ENCODE assay signal across 11 mouse cellular contexts in genomic region chr15:99614273-99614672, GRCm38 (mm10). TPM values are rescaled to one million over a fixed set of nuclear protein-coding genes. Genes with fewer than 3 reads are reported as not detected.
DNase-seq lines count a peak whose midpoint lies in the region; ATAC-seq and TF ChIP-seq lines count a peak whose summit lies in the region.
"Had no signal": no experiment of that assay in that cellular context is flagged by ENCODE, and none has a peak within 500 bp of the region (broad histone marks: within the 10 kb centered on the region; RNA-seq: fewer than 3 reads in every experiment).

No protein-coding gene starts in this region.

- H3K4me2 ChIP-seq in heart, embryonic 11.5 days: peak overlapping the region; percentile 38
- H3K4me2 ChIP-seq in lung, embryonic 15.5 days: peak overlapping the region; percentile 36; the same call in 1 of the 2 replicates
- H3K4me2 ChIP-seq in neural tube, embryonic 13.5 days: no peak overlapping the region
- H3K4me2 ChIP-seq: liver, embryonic 12.5 days had no signal

- no peak for TF ChIP-seq CTCF in lung, adult 2 months (IDR thresholded peaks at IDR 0.05; ENCODE audit: insufficient read depth, low read length)

- WGBS in heart, embryonic 11.5 days (ENCODE audit: insufficient replicate concordance): 49% methylated on average over 13 of the region's 13 CpGs
- 57% methylated on average over 13 of the region's 13 CpGs for WGBS in lung, embryonic 15.5 days
- 59% methylated on average over 13 of the region's 13 CpGs for WGBS in lung, adult 2 months
- WGBS in limb, embryonic 10.5 days: 79% methylated on average over 13 of the region's 13 CpGs
- WGBS in neural tube, embryonic 13.5 days: 80% methylated on average over 13 of the region's 13 CpGs

- no peak for DNase-seq in heart, adult 11 months
- no peak for DNase-seq in lung, adult 2 months
- no peak for DNase-seq in limb, embryonic 10.5 days (ENCODE audit: low spot score)
- no peak for DNase-seq in ovary, postnatal 36 days (ENCODE audit: low spot score)
- DNase-seq: thymus, postnatal 25 days had no signal

- H3K9me3 ChIP-seq in heart, embryonic 11.5 days (replicated peaks; ENCODE audit: control insufficient read depth, low read length): no peaks in the 10 kb centered on the region
- H3K9me3 ChIP-seq in lung, embryonic 15.5 days: no peaks in the 10 kb centered on the region
- H3K9me3 ChIP-seq in limb, embryonic 10.5 days (replicated peaks): no peaks in the 10 kb centered on the region
- H3K9me3 ChIP-seq in neural tube, embryonic 13.5 days: no peaks in the 10 kb centered on the region

- H3K4me3 ChIP-seq in heart, embryonic 11.5 days (ENCODE audit: low read depth, low read length): no peak overlapping the region
- H3K4me3 ChIP-seq in lung, embryonic 15.5 days: no peak overlapping the region
- no peak overlapping the region for H3K4me3 ChIP-seq in lung, adult 2 months (replicated peaks; ENCODE audit: extremely low read depth, low read depth, low read length)
- H3K4me3 ChIP-seq in limb, embryonic 10.5 days: no peak overlapping the region
- no peak overlapping the region for H3K4me3 ChIP-seq in neural tube, embryonic 13.5 days
- H3K4me3 ChIP-seq: erythroblast, embryonic 14.5 days; liver, embryonic 12.5 days had no signal

- H3K27me3 ChIP-seq in heart, embryonic 11.5 days (ENCODE audit: control insufficient read depth, insufficient read depth, low read length): peaks cover 7% of the 10 kb centered on the region
- H3K27me3 ChIP-seq in lung, embryonic 15.5 days: peaks cover 4% of the 10 kb centered on the region; the same call in 1 of the 2 replicates
- H3K27me3 ChIP-seq in limb, embryonic 10.5 days (ENCODE audit: low read depth, poor library complexity, severe bottlenecking): peaks cover 24% of the 10 kb centered on the region
- peaks cover 5% of the 10 kb centered on the region; the same call in 1 of the 2 replicates for H3K27me3 ChIP-seq in neural tube, embryonic 13.5 days

- H3K9ac ChIP-seq in heart, embryonic 11.5 days (ENCODE audit: low read depth, low read length): peak overlapping the region; percentile 34; the same call in 1 of the 2 replicates
- no peak overlapping the region for H3K9ac ChIP-seq in lung, embryonic 15.5 days
- H3K9ac ChIP-seq in neural tube, embryonic 13.5 days: no peak overlapping the region
- H3K9ac ChIP-seq: liver, embryonic 12.5 days had no signal

- TF ChIP-seq POLR2A in lung, adult 2 months (IDR thresholded peaks at IDR 0.05; ENCODE audit: borderline replicate concordance, extremely low read depth, low read depth, low read length): no peak

- no peak overlapping the region for H3K27ac ChIP-seq in heart, embryonic 11.5 days (ENCODE audit: low read depth, low read length)
- H3K27ac ChIP-seq in lung, embryonic 15.5 days: 0 out of 2 replicates have a peak overlapping the region, but pooled peaks have one; percentile 64
- H3K27ac ChIP-seq in limb, embryonic 10.5 days: peak overlapping the region; percentile 44; the same call in 1 of the 2 replicates
- peak overlapping the region; percentile 76 for H3K27ac ChIP-seq in neural tube, embryonic 13.5 days (replicated peaks)
- H3K27ac ChIP-seq: gastrocnemius, adult 2 months; liver, embryonic 12.5 days had no signal

- H3K36me3 ChIP-seq in heart, embryonic 11.5 days (ENCODE audit: control insufficient read depth, insufficient read depth, low read length): no peaks in the 10 kb centered on the region; the same call in 1 of the 2 replicates
- H3K36me3 ChIP-seq in lung, embryonic 15.5 days: no peaks in the 10 kb centered on the region; the same call in 1 of the 2 replicates
- peaks cover 3% of the 10 kb centered on the region; the same call in 1 of the 2 replicates for H3K36me3 ChIP-seq in limb, embryonic 10.5 days
- H3K36me3 ChIP-seq in neural tube, embryonic 13.5 days: 0 out of 2 replicates have a peak, but pooled peaks cover 2% of the 10 kb centered on the region

- ATAC-seq in heart, embryonic 11.5 days (replicated peaks; ENCODE audit: insufficient number of reproducible peaks, low FRiP score, low TSS enrichment): no peak
- no peak for ATAC-seq in lung, embryonic 15.5 days (ENCODE audit: borderline replicate concordance, extremely low read depth, low FRiP score, low TSS enrichment)
- no peak for ATAC-seq in neural tube, embryonic 13.5 days (ENCODE audit: low read depth)
- ATAC-seq: liver, embryonic 12.5 days had no signal

- peaks cover 20% of the 10 kb centered on the region for H3K4me1 ChIP-seq in heart, embryonic 11.5 days (ENCODE audit: control insufficient read depth, insufficient read depth, low read length)
- peaks cover 20% of the 10 kb centered on the region for H3K4me1 ChIP-seq in lung, embryonic 15.5 days
- peaks cover 5% of the 10 kb centered on the region for H3K4me1 ChIP-seq in lung, adult 2 months (ENCODE audit: control insufficient read depth, insufficient read depth, low read length)
- peaks cover 33% of the 10 kb centered on the region for H3K4me1 ChIP-seq in limb, embryonic 10.5 days
- peaks cover 45% of the 10 kb centered on the region for H3K4me1 ChIP-seq in neural tube, embryonic 13.5 days (replicated peaks)
- H3K4me1 ChIP-seq: liver, embryonic 12.5 days had no signal

RNA-seq across cellular contexts. Expression of gene Aqp6, which starts 13.1 kb away (rescaled TPM):
- polyA plus RNA-seq in heart, embryonic 11.5 days (2014; fragmentation: Nextera tagmentation; extraction: Ambion mirVana): not detected in 2 replicates
- not detected in 2 replicates for polyA plus RNA-seq in lung, embryonic 15.5 days (2015; fragmentation: Nextera tagmentation; extraction: Ambion mirVana)
- polyA plus RNA-seq in lung, adult 2 months (2012; rRNA removed): not detected in 2 replicates
- not detected in 2 replicates for polyA plus RNA-seq in limb, embryonic 10.5 days (2016; fragmentation: Nextera tagmentation; extraction: Ambion mirVana)
- 3.5 and 3.6 TPM in 2 replicates for polyA plus RNA-seq in neural tube, embryonic 13.5 days (2015; fragmentation: Nextera tagmentation; extraction: Ambion mirVana)
- polyA plus RNA-seq: erythroblast, embryonic 14.5 days; liver, embryonic 12.5 days had no signal

RNA-seq across cellular contexts. Expression of gene Aqp5, which starts 23.7 kb away (rescaled TPM):
- polyA plus RNA-seq in heart, embryonic 11.5 days (2014; fragmentation: Nextera tagmentation; extraction: Ambion mirVana): 1.6 and 1.9 TPM in 2 replicates
- 1.5 and 1.9 TPM in 2 replicates for polyA plus RNA-seq in lung, embryonic 15.5 days (2015; fragmentation: Nextera tagmentation; extraction: Ambion mirVana)
- 511 and 692 TPM in 2 replicates for polyA plus RNA-seq in lung, adult 2 months (2012; rRNA removed)
- polyA plus RNA-seq in limb, embryonic 10.5 days (2016; fragmentation: Nextera tagmentation; extraction: Ambion mirVana): not detected in 2 replicates
- polyA plus RNA-seq in neural tube, embryonic 13.5 days (2015; fragmentation: Nextera tagmentation; extraction: Ambion mirVana): 1.9 and 2.3 TPM in 2 replicates
- polyA plus RNA-seq: erythroblast, embryonic 14.5 days had no signal

RNA-seq across cellular contexts. Expression of gene Aqp2, which starts 35.4 kb away (rescaled TPM):
- not detected in 2 replicates for polyA plus RNA-seq in heart, embryonic 11.5 days (2014; fragmentation: Nextera tagmentation; extraction: Ambion mirVana)
- 0.34 TPM in 1 of 2 replicates, not detected in the other for polyA plus RNA-seq in lung, embryonic 15.5 days (2015; fragmentation: Nextera tagmentation; extraction: Ambion mirVana)
- polyA plus RNA-seq in lung, adult 2 months (2012; rRNA removed): 1.1 and 1.3 TPM in 2 replicates
- not detected in 2 replicates for polyA plus RNA-seq in limb, embryonic 10.5 days (2016; fragmentation: Nextera tagmentation; extraction: Ambion mirVana)
- not detected in 2 replicates for polyA plus RNA-seq in neural tube, embryonic 13.5 days (2015; fragmentation: Nextera tagmentation; extraction: Ambion mirVana)
- polyA plus RNA-seq: erythroblast, embryonic 14.5 days; liver, embryonic 12.5 days had no signal

RNA-seq across cellular contexts. Expression of gene Racgap1, which starts 37.2 kb away (rescaled TPM):
- 91.8 and 126 TPM in 2 replicates for polyA plus RNA-seq in heart, embryonic 11.5 days (2014; fragmentation: Nextera tagmentation; extraction: Ambion mirVana)
- 174 and 186 TPM in 2 replicates for polyA plus RNA-seq in lung, embryonic 15.5 days (2015; fragmentation: Nextera tagmentation; extraction: Ambion mirVana)
- 2.9 and 4.9 TPM in 2 replicates for polyA plus RNA-seq in lung, adult 2 months (2012; rRNA removed)
- polyA plus RNA-seq in limb, embryonic 10.5 days (2016; fragmentation: Nextera tagmentation; extraction: Ambion mirVana): 128 and 138 TPM in 2 replicates
- 130 and 133 TPM in 2 replicates for polyA plus RNA-seq in neural tube, embryonic 13.5 days (2015; fragmentation: Nextera tagmentation; extraction: Ambion mirVana)

RNA-seq across cellular contexts. Expression of gene Asic1, which starts 55.9 kb away (rescaled TPM):
- 1.8 and 2.1 TPM in 2 replicates for polyA plus RNA-seq in heart, embryonic 11.5 days (2014; fragmentation: Nextera tagmentation; extraction: Ambion mirVana)
- polyA plus RNA-seq in lung, embryonic 15.5 days (2015; fragmentation: Nextera tagmentation; extraction: Ambion mirVana): 1.4 and 1.8 TPM in 2 replicates
- 0.18 and 0.19 TPM in 2 replicates for polyA plus RNA-seq in lung, adult 2 months (2012; rRNA removed)
- 1.1 TPM in 2 replicates for polyA plus RNA-seq in limb, embryonic 10.5 days (2016; fragmentation: Nextera tagmentation; extraction: Ambion mirVana)
- polyA plus RNA-seq in neural tube, embryonic 13.5 days (2015; fragmentation: Nextera tagmentation; extraction: Ambion mirVana): 76.0 and 77.8 TPM in 2 replicates
- polyA plus RNA-seq: erythroblast, embryonic 14.5 days had no signal

Comparison
In these comparisons a context has a peak if more than half of its experiments do, and no peak if none do; other contexts are left out.
1. RNA of gene Aqp5, which starts 23.7 kb away (polyA plus RNA-seq): 511 to 692 TPM in lung, adult 2 months; 1.9 to 2.3 TPM in neural tube, embryonic 13.5 days, 1.5 to 1.9 TPM in lung, embryonic 15.5 days, 1.6 to 1.9 TPM in heart, embryonic 11.5 days and not detected in limb, embryonic 10.5 days; every median in the first group is over 100 times any median in the second.